ENCODE assay signal across 1 mouse cellular context in genomic region chr11:101467477-101468262, GRCm38 (mm10).
TF ChIP-seq lines count a peak whose summit lies in the region.

No protein-coding gene starts in this region.

TF ChIP-seq in CH12.LX, 34 proteins besides CTCF, POLR2A, EP300 and RAD21:
- TF ChIP-seq MAFK (IDR thresholded peaks at IDR 0.05; ENCODE audit: insufficient replicate concordance, low read length), result no peak
- no peak for TF ChIP-seq HCFC1 (IDR thresholded peaks at IDR 0.05; ENCODE audit: low read depth, low read length)
- TF ChIP-seq SMC3 (IDR thresholded peaks at IDR 0.05; ENCODE audit: low read depth, low read length), result peak; percentile 82
- TF ChIP-seq ZMIZ1 (IDR thresholded peaks at IDR 0.05; ENCODE audit: low read depth, low read length), result no peak
- TF ChIP-seq GABPA (IDR thresholded peaks at IDR 0.05; ENCODE audit: insufficient replicate concordance, low read depth, low read length), result no peak
- no peak for TF ChIP-seq PAX5 (IDR thresholded peaks at IDR 0.05; ENCODE audit: low read length)
- 0 out of 2 replicates have a peak, but pooled peaks have one; percentile 48 for TF ChIP-seq ZNF384 (IDR thresholded peaks at IDR 0.05; ENCODE audit: low read depth, low read length)
- no peak for TF ChIP-seq POLR2AphosphoS2 (IDR thresholded peaks at IDR 0.05; ENCODE audit: low read depth, low read length)
- 0 out of 2 replicates have a peak, but pooled peaks have one; percentile 24 for TF ChIP-seq TBP (conservative IDR thresholded peaks at IDR 0.05; ENCODE audit: low read depth, low read length)
- TF ChIP-seq MYC (IDR thresholded peaks at IDR 0.05; ENCODE audit: low read depth, low read length), result peak; percentile 71; the same call in 1 of the 2 replicates
- TF ChIP-seq JUN (IDR thresholded peaks at IDR 0.05; ENCODE audit: insufficient read depth, low read depth, low read length), result no peak
- TF ChIP-seq CHD2 (IDR thresholded peaks at IDR 0.05; ENCODE audit: low read length), result no peak
- peak; percentile 47; the same call in 1 of the 2 replicates for TF ChIP-seq MEF2A (IDR thresholded peaks at IDR 0.05; ENCODE audit: borderline replicate concordance, low read depth, low read length)
- no peak for TF ChIP-seq NRF1 (IDR thresholded peaks at IDR 0.05; ENCODE audit: low read depth, low read length)
- TF ChIP-seq BHLHE40 (IDR thresholded peaks at IDR 0.05; ENCODE audit: low read depth, low read length), result peak; percentile 78
- TF ChIP-seq MXI1 (IDR thresholded peaks at IDR 0.05; ENCODE audit: low read depth, low read length), result peak; percentile 92
- TF ChIP-seq SIN3A (IDR thresholded peaks at IDR 0.05; ENCODE audit: low read length), result peak; percentile 96
- TF ChIP-seq TCF12 (IDR thresholded peaks at IDR 0.05; ENCODE audit: low read depth, low read length), result peak; percentile 39; the same call in 1 of the 2 replicates
- peak; percentile 87; the same call in 1 of the 2 replicates for TF ChIP-seq E2F4 (IDR thresholded peaks at IDR 0.05; ENCODE audit: insufficient replicate concordance, low read depth, low read length)
- no peak for TF ChIP-seq ZKSCAN1 (IDR thresholded peaks at IDR 0.05; ENCODE audit: borderline replicate concordance, low read depth, low read length)
- TF ChIP-seq IRF4 (IDR thresholded peaks at IDR 0.05; ENCODE audit: low read depth, low read length), result peak; percentile 54; the same call in 1 of the 2 replicates
- TF ChIP-seq CHD1 (IDR thresholded peaks at IDR 0.05; ENCODE audit: low read depth, low read length), result no peak
- TF ChIP-seq KAT2A (IDR thresholded peaks at IDR 0.05; ENCODE audit: insufficient replicate concordance, low read length), result no peak
- TF ChIP-seq ZC3H11A (IDR thresholded peaks at IDR 0.05; ENCODE audit: low read depth, low read length), result no peak
- TF ChIP-seq UBTF (IDR thresholded peaks at IDR 0.05; ENCODE audit: low read depth, low read length), result no peak
- 0 out of 2 replicates have a peak, but pooled peaks have one; percentile 19 for TF ChIP-seq RCOR1 (conservative IDR thresholded peaks at IDR 0.05; ENCODE audit: low read depth, low read length)
- TF ChIP-seq ELF1 (IDR thresholded peaks at IDR 0.05; ENCODE audit: low read depth, low read length), result peak; percentile 49; the same call in 1 of the 2 replicates
- peak; percentile 46; the same call in 1 of the 2 replicates for TF ChIP-seq NELFE (IDR thresholded peaks at IDR 0.05; ENCODE audit: low read depth, low read length)
- TF ChIP-seq MAZ (IDR thresholded peaks at IDR 0.05; ENCODE audit: low read depth, low read length), result peak; percentile 51
- TF ChIP-seq ETS1 (conservative IDR thresholded peaks at IDR 0.05; ENCODE audit: low read depth, low read length), result peak; percentile 31; the same call in 1 of the 2 replicates
- TF ChIP-seq USF2 (conservative IDR thresholded peaks at IDR 0.05; ENCODE audit: low read depth, low read length), result no peak
- 0 out of 2 replicates have a peak, but pooled peaks have one; percentile 27 for TF ChIP-seq JUND (conservative IDR thresholded peaks at IDR 0.05; ENCODE audit: low read depth, low read length)
- peak; percentile 67 for TF ChIP-seq MAX (IDR thresholded peaks at IDR 0.05; ENCODE audit: low read length)
